Mouse (Mus musculus): ENCODE results near the gene Pnpla2. TPM values are rescaled to one million over a fixed set of nuclear protein-coding genes. Genes with fewer than 3 reads are reported as not detected.
A peak's percentile ranks its signal among the peaks of the same experiment; 100 is the strongest.

The Pnpla2 gene
- total and polyA plus RNA-seq, 2 experiments from 2014 or later: 63.8 to 159 TPM

GRCm38 (mm10) chr7:141471236-141471635 is 16.2 kb downstream of the Pnpla2 start:
- DNase-seq (ENCODE audit: low spot score) (no peak), ATAC-seq (ENCODE audit: insufficient read depth, low read depth) (no peak)
- no peak overlapping the region for H3K27ac ChIP-seq (ENCODE audit: low read depth)
- peaks cover 32% of the 10 kb centered on the region for H3K36me3 ChIP-seq (replicated peaks; ENCODE audit: control insufficient read depth, insufficient read depth, low read length)
- TF ChIP-seq CTCF (IDR thresholded peaks at IDR 0.05; ENCODE audit: low read depth) (no peak), EP300 (IDR thresholded peaks at IDR 0.05; ENCODE audit: low read depth) (no peak)
- H3K4me1 ChIP-seq (ENCODE audit: control insufficient read depth, insufficient read depth): peaks cover 40% of the 10 kb centered on the region
- H3K9ac ChIP-seq (replicated peaks; ENCODE audit: low read depth, low read length): no peak overlapping the region
- no peaks in the 10 kb centered on the region for H3K27me3 ChIP-seq (ENCODE audit: control insufficient read depth, insufficient read depth, low read length)
- no peak overlapping the region for H3K4me3 ChIP-seq (ENCODE audit: low read depth, low read length)
- 89% methylated on average over 1 of the region's 1 CpGs for WGBS
- H3K9me3 ChIP-seq (replicated peaks; ENCODE audit: control insufficient read depth, low read length): no peaks in the 10 kb centered on the region
- no peak overlapping the region for H3K4me2 ChIP-seq (ENCODE audit: low read depth, low read length)

GRCm38 (mm10) chr7:141472226-141472625 is 17.2 kb downstream of the Pnpla2 start:
- 79% methylated on average over 6 of the region's 6 CpGs for WGBS
- no peak for TF ChIP-seq EP300 (IDR thresholded peaks at IDR 0.05; ENCODE audit: low read depth)
- no peak for TF ChIP-seq CTCF (IDR thresholded peaks at IDR 0.05; ENCODE audit: low read depth)
- H3K4me1 ChIP-seq (ENCODE audit: control insufficient read depth, insufficient read depth): peaks cover 40% of the 10 kb centered on the region

GRCm38 (mm10) chr7:141472763-141473162 is 17.8 kb downstream of the Pnpla2 start:
- Histone ChIP-seq H3K27me3 (ENCODE audit: control insufficient read depth, insufficient read depth, low read length) (no peaks in the 10 kb centered on the region), H3K27ac (ENCODE audit: low read depth) (no peak overlapping the region), H3K4me1 (ENCODE audit: control insufficient read depth, insufficient read depth) (peaks cover 45% of the 10 kb centered on the region), H3K4me3 (ENCODE audit: low read depth, low read length) (no peak overlapping the region), H3K9ac (replicated peaks; ENCODE audit: low read depth, low read length) (no peak overlapping the region), H3K4me2 (ENCODE audit: low read depth, low read length) (no peak overlapping the region), H3K9me3 (replicated peaks; ENCODE audit: control insufficient read depth, low read length) (no peaks in the 10 kb centered on the region), H3K36me3 (replicated peaks; ENCODE audit: control insufficient read depth, insufficient read depth, low read length) (peaks cover 32% of the 10 kb centered on the region)
- TF ChIP-seq CTCF (IDR thresholded peaks at IDR 0.05; ENCODE audit: low read depth): no peak
- no peak for TF ChIP-seq EP300 (IDR thresholded peaks at IDR 0.05; ENCODE audit: low read depth)
- 82% methylated on average over 6 of the region's 6 CpGs for WGBS
- no peak for ATAC-seq (ENCODE audit: insufficient read depth, low read depth)
- no peak for DNase-seq (ENCODE audit: low spot score)

More at GRCm38 (mm10) chr7:141472226-141472625, 17.2 kb downstream of the Pnpla2 start:
- DNase-seq (ENCODE audit: low spot score) (no peak), ATAC-seq (ENCODE audit: insufficient read depth, low read depth) (no peak)
- H3K4me2 ChIP-seq (ENCODE audit: low read depth, low read length): no peak overlapping the region
- H3K27ac ChIP-seq (ENCODE audit: low read depth): no peak overlapping the region
- no peak overlapping the region for H3K9ac ChIP-seq (replicated peaks; ENCODE audit: low read depth, low read length)
- peaks cover 32% of the 10 kb centered on the region for H3K36me3 ChIP-seq (replicated peaks; ENCODE audit: control insufficient read depth, insufficient read depth, low read length)
- H3K9me3 ChIP-seq (replicated peaks; ENCODE audit: control insufficient read depth, low read length): no peaks in the 10 kb centered on the region
- H3K27me3 ChIP-seq (ENCODE audit: control insufficient read depth, insufficient read depth, low read length): no peaks in the 10 kb centered on the region
- H3K4me3 ChIP-seq (ENCODE audit: low read depth, low read length): no peak overlapping the region

GRCm38 (mm10) chr7:141474160-141474559 is 19.2 kb downstream of the Pnpla2 start:
- ATAC-seq (ENCODE audit: insufficient read depth, low read depth): no peak
- H3K36me3 ChIP-seq (replicated peaks; ENCODE audit: control insufficient read depth, insufficient read depth, low read length): peaks cover 32% of the 10 kb centered on the region
- no peak for DNase-seq (ENCODE audit: low spot score)
- H3K4me2 ChIP-seq (ENCODE audit: low read depth, low read length): peak overlapping the region; percentile 93
- peaks cover 48% of the 10 kb centered on the region for H3K4me1 ChIP-seq (ENCODE audit: control insufficient read depth, insufficient read depth)
- no peaks in the 10 kb centered on the region for H3K9me3 ChIP-seq (replicated peaks; ENCODE audit: control insufficient read depth, low read length)
- H3K9ac ChIP-seq (replicated peaks; ENCODE audit: low read depth, low read length): peak overlapping the region; percentile 80
- no peak for TF ChIP-seq CTCF (IDR thresholded peaks at IDR 0.05; ENCODE audit: low read depth)
- TF ChIP-seq EP300 (IDR thresholded peaks at IDR 0.05; ENCODE audit: low read depth): no peak
- WGBS: 5% methylated on average over 5 of the region's 5 CpGs
- peak overlapping the region; percentile 69 for H3K4me3 ChIP-seq (ENCODE audit: low read depth, low read length)
- H3K27ac ChIP-seq (ENCODE audit: low read depth): no peak overlapping the region
- no peaks in the 10 kb centered on the region for H3K27me3 ChIP-seq (ENCODE audit: control insufficient read depth, insufficient read depth, low read length)

- no peak; the same call in 1 of the 2 replicates for TF ChIP-seq EP300 (IDR thresholded peaks at IDR 0.05; ENCODE audit: low read depth)
- no peak for TF ChIP-seq CTCF (IDR thresholded peaks at IDR 0.05; ENCODE audit: low read depth)
- DNase-seq (ENCODE audit: low spot score): peak; percentile 71
- no peaks in the 10 kb centered on the region for H3K27me3 ChIP-seq (ENCODE audit: control insufficient read depth, insufficient read depth, low read length)
- no peaks in the 10 kb centered on the region for H3K9me3 ChIP-seq (replicated peaks; ENCODE audit: control insufficient read depth, low read length)
- peak within 1 kb of the TSS; percentile 69 for H3K4me3 ChIP-seq (ENCODE audit: low read depth, low read length)
- H3K36me3 ChIP-seq (replicated peaks; ENCODE audit: control insufficient read depth, insufficient read depth, low read length): peaks cover 26% of the 10 kb centered on the region
- H3K27ac ChIP-seq (ENCODE audit: low read depth): peak within 1 kb of the TSS; percentile 96
- ATAC-seq (ENCODE audit: insufficient read depth, low read depth): peak; percentile 56
- peak within 1 kb of the TSS; percentile 80 for H3K9ac ChIP-seq (replicated peaks; ENCODE audit: low read depth, low read length)
- H3K4me1 ChIP-seq (ENCODE audit: control insufficient read depth, insufficient read depth): peaks cover 37% of the 10 kb centered on the region
- peak within 1 kb of the TSS; percentile 93 for H3K4me2 ChIP-seq (ENCODE audit: low read depth, low read length)
- under 1% methylated on average over 85 of the region's 87 CpGs for WGBS
These were observed 20.2 kb downstream of the Pnpla2 start, which contains the start of the genes Polr2l and Tspan4 for GRCm38 (mm10) chr7:141475011-141475804. Gene Polr2l, minus strand, starts transcription at chr7:141475132. Gene Tspan4, plus strand, starts transcription at chr7:141475240.

Measured in heart, postnatal 0 days (tissue).